Mouse (Mus musculus): Measurements from ENCODE around the gene Inka1. TPM values are rescaled to one million over a fixed set of nuclear protein-coding genes. Genes with fewer than 3 reads are reported as not detected.
A peak's percentile ranks its signal among the peaks of the same experiment; 100 is the strongest.

The Inka1 gene
- polyA plus RNA-seq, 1 experiment from 2014 or later, result 18.7 TPM

DNA sequence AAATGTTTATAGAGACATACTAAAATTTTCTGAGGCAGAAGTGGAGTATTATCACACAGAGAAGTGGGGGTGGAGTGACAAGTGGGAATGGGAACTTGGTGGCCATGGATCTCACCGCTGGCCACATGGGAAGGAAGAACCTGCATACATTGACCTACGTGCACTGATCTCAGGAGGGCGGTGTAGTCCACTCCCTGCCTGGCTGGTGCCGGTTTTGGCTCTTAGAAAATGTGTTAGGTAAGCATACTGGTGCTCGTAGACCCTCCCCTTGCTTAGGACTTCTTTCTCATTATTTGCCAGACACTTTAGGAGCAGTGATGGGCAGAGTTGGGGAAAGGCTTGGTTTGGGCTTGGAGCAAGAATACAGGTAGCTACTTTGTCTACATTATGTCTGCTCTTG is 22.4 kb upstream of the Inka1 start:
- Histone ChIP-seq H3K4me1 (ENCODE audit: control insufficient read depth, insufficient read depth, low read depth, low read length) (peaks cover 19% of the 10 kb centered on the region), H3K9me3 (ENCODE audit: control insufficient read depth, low read length) (no peaks in the 10 kb centered on the region), H3K4me3 (ENCODE audit: low read length) (no peak overlapping the region), H3K4me2 (ENCODE audit: low read length) (no peak overlapping the region), H3K27ac (ENCODE audit: low read depth, low read length) (no peak overlapping the region), H3K36me3 (ENCODE audit: control insufficient read depth, insufficient read depth, low read length) (no peaks in the 10 kb centered on the region), H3K27me3 (replicated peaks; ENCODE audit: control insufficient read depth, insufficient read depth, low read length) (no peaks in the 10 kb centered on the region), H3K9ac (ENCODE audit: low read depth, low read length) (no peak overlapping the region)
- no peak for ATAC-seq
- 89% methylated on average over 5 of the region's 5 CpGs for WGBS

DNA sequence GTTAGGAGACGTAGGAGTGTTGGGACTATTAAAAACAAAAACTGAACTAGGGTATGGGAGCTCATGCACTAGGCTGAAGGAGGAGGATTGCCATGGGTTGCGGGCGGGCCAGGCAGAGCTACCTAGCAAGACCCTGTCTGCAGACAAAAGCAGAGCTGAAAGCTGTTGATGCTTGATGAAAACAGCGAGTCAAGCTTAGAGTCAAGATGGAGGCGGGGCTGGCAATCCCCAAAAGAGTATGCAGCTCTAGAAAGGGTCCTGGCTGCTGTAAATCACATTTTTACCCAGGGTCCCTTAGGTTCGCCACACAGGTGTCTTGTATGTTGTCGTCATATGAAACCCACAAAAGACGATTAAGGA is 17.8 kb upstream of the Inka1 start:
- peaks cover 23% of the 10 kb centered on the region for H3K4me1 ChIP-seq (ENCODE audit: control insufficient read depth, insufficient read depth, low read depth, low read length)
- H3K4me3 ChIP-seq (ENCODE audit: low read length), result peak overlapping the region; percentile 91
- peak overlapping the region; percentile 65 for H3K4me2 ChIP-seq (ENCODE audit: low read length)
- WGBS, result 4% methylated on average over 8 of the region's 8 CpGs
- peak overlapping the region; percentile 98 for H3K9ac ChIP-seq (ENCODE audit: low read depth, low read length)
- no peaks in the 10 kb centered on the region for H3K9me3 ChIP-seq (ENCODE audit: control insufficient read depth, low read length)
- no peaks in the 10 kb centered on the region for H3K36me3 ChIP-seq (ENCODE audit: control insufficient read depth, insufficient read depth, low read length)
- ATAC-seq, result no peak
- H3K27ac ChIP-seq (ENCODE audit: low read depth, low read length), result peak overlapping the region; percentile 97
- H3K27me3 ChIP-seq (replicated peaks; ENCODE audit: control insufficient read depth, insufficient read depth, low read length), result no peaks in the 10 kb centered on the region

DNA sequence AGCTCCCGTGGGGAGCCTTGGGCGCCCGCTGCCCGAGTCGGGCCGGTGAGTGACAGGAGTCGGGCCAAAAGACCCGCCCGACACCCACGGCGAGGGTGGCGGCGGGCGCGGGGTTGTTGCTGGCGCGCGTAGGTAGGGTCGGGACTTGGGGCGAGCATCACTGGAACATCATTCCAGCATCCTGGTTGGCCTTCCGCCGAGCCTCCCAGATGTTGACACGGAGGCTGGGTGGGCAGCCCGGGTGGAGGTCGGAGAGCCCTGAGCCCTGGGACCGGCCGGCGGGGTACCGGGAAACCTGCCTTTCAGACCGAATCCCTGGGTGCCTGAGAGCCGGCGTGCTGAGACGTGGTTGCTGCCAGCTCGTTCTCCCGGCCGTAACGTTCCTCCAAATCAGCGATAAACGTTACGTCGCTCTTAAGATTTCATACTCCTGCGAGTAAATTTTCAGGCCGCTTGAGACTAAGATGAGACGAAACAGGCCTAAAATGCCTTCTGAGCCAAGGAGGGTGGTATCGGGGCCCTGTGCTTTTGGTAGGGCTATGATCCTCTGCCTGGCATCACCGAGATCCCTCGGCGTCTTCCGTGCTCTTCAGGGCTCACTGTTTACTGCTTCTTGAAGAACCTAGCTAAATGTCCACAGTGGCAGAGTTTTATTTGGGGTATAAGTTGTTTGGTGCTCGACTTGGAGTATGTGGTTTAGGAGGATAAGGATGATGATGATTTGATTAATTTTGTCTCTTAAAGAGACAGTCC is 17.3 kb upstream of the Inka1 start:
- Histone ChIP-seq H3K4me1 (ENCODE audit: control insufficient read depth, insufficient read depth, low read depth, low read length) (peaks cover 23% of the 10 kb centered on the region), H3K27me3 (replicated peaks; ENCODE audit: control insufficient read depth, insufficient read depth, low read length) (no peaks in the 10 kb centered on the region), H3K9ac (ENCODE audit: low read depth, low read length) (peak overlapping the region; percentile 98), H3K4me3 (ENCODE audit: low read length) (peak overlapping the region; percentile 91), H3K4me2 (ENCODE audit: low read length) (peak overlapping the region; percentile 65), H3K27ac (ENCODE audit: low read depth, low read length) (peak overlapping the region; percentile 97), H3K9me3 (ENCODE audit: control insufficient read depth, low read length) (no peaks in the 10 kb centered on the region), H3K36me3 (ENCODE audit: control insufficient read depth, insufficient read depth, low read length) (no peaks in the 10 kb centered on the region)
- WGBS, result under 1% methylated on average over 40 of the region's 50 CpGs
- peak; percentile 70 for ATAC-seq

DNA sequence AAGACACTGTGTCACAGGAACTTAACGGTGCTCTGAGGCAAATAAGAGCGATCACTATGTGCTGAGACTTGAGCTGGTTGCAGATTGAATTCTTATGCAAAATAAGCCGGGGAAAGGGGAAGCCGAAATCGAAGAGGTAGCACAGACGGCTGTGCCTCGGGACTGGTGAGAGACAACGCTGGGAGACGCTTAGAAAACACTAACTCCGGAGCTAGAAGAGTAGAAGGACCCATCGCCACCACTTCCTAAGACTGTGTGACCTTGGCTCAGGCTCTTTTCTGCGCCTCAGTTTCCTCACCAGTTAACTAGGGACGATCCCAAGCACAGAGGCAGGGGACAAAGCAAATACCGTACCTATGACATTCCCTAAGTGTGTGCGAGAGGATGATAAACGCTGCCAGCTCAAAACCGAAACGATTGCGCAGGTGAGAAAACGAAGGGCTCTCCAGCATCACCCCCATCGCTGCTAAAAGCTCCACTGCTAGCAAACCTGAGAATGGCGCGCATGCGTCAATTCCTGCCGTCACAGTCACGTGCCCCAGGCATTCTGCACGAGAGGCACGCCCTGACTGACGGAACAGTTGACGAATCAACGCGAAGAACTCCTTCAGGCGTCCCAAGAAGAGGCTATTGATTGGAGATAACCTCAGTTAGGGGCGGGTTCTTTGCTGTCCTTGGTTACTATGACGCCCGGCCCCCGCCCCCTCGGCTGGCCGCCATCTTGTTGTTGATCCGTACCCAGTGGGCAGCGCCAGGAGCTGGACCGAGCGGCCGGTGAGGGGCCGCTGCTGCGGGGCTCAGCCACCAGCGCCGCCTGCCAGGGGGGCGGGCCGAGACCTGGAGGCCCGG is 16.5 kb upstream of the Inka1 start, which contains the start of gene Ip6k1:
Gene Ip6k1, plus strand, starts transcription at position 580 of the 849 bp plus-strand sequence.
- no peaks in the 10 kb centered on the region for H3K36me3 ChIP-seq (ENCODE audit: control insufficient read depth, insufficient read depth, low read length)
- peak within 1 kb of the TSS; percentile 91 for H3K4me3 ChIP-seq (ENCODE audit: low read length)
- peak within 1 kb of the TSS; percentile 98 for H3K9ac ChIP-seq (ENCODE audit: low read depth, low read length)
- peak; percentile 100 for ATAC-seq
- WGBS, result under 1% methylated on average over 49 of the region's 51 CpGs
- peak within 1 kb of the TSS; percentile 97 for H3K27ac ChIP-seq (ENCODE audit: low read depth, low read length)
- no peaks in the 10 kb centered on the region for H3K27me3 ChIP-seq (replicated peaks; ENCODE audit: control insufficient read depth, insufficient read depth, low read length)
- H3K4me2 ChIP-seq (ENCODE audit: low read length), result peak within 1 kb of the TSS; percentile 88
- H3K4me1 ChIP-seq (ENCODE audit: control insufficient read depth, insufficient read depth, low read depth, low read length), result peaks cover 23% of the 10 kb centered on the region
- H3K9me3 ChIP-seq (ENCODE audit: control insufficient read depth, low read length), result no peaks in the 10 kb centered on the region

DNA sequence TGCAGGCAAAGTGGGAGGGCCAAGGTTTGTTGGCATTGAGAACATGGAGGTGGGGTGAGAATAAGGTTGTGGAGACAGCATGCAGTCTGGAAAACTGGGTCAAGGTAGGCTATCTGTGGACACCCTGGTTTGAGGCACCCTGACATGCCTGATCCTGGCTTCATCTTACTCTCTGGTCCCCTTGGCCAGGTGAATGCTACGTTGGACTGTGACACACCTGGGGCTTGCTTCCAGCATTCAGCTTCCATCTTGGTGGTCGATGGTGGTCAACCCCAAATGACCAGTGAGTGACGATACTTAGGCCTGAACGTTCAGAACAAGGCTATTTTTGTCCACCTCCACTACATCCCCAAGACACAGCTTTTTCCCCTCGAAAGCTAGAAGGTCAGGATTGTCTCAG is 10.4 kb upstream of the Inka1 start, which contains the start of gene Gm20662:
Gene Gm20662, plus strand, starts transcription at position 301 of the 400 bp plus-strand sequence.
- no peak for ATAC-seq
- WGBS, result 90% methylated on average over 5 of the region's 5 CpGs
- no peaks in the 10 kb centered on the region for H3K9me3 ChIP-seq (ENCODE audit: control insufficient read depth, low read length)

DNA sequence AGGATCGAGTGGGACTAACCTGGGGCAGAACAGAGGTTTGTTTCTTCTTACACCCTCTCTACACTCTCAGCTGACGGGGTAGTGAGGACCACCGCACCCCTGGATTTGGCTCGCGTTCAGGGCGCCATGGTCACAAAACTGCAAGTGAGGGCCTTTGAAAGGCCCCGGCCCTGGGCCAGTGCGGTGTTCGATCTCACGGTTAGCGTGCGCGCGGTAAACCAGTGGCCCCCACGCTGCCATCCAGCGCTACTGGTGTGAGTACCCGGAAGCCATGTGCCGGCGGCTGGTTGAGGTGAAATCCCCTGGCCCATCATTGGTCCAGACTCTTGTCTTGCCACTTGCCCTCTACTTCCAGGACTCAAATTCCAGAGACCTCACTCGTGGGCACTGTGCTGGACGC is 9.8 kb upstream of the Inka1 start:
- ATAC-seq, result no peak
- 94% methylated on average over 21 of the region's 21 CpGs for WGBS

More for the DNA sequence above, 10.4 kb upstream of the Inka1 start, which contains the start of gene Gm20662:
- no peak within 1 kb of the TSS for H3K27ac ChIP-seq (ENCODE audit: low read depth, low read length)
- no peaks in the 10 kb centered on the region for H3K27me3 ChIP-seq (replicated peaks; ENCODE audit: control insufficient read depth, insufficient read depth, low read length)
- no peak within 1 kb of the TSS for H3K4me2 ChIP-seq (ENCODE audit: low read length)
- H3K36me3 ChIP-seq (ENCODE audit: control insufficient read depth, insufficient read depth, low read length), result no peaks in the 10 kb centered on the region
- no peak within 1 kb of the TSS for H3K9ac ChIP-seq (ENCODE audit: low read depth, low read length)
- H3K4me1 ChIP-seq (ENCODE audit: control insufficient read depth, insufficient read depth, low read depth, low read length), result no peaks in the 10 kb centered on the region
- no peak within 1 kb of the TSS for H3K4me3 ChIP-seq (ENCODE audit: low read length)

DNA sequence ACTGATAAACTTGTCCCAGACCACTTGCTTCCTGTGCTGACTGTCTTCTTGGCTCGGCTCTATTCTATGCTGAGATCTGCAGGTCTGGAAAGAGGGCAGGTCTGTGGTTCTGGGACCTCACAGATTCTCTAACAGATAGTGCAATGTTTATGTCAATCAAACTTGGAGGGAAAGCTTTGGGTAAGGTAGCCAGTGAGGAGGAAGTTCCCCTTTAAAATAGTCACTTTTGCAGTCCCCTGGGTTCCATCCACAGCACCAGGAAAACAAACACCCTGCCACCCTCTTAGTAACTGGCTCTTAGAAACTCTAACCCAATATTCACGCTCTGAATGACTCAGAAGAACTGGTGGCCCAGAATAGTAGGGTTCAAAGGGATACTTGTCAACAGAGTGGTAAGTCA is 8.8 kb upstream of the Inka1 start:
- H3K9ac ChIP-seq (ENCODE audit: low read depth, low read length), result no peak overlapping the region
- no peaks in the 10 kb centered on the region for H3K4me1 ChIP-seq (ENCODE audit: control insufficient read depth, insufficient read depth, low read depth, low read length)
- H3K36me3 ChIP-seq (ENCODE audit: control insufficient read depth, insufficient read depth, low read length), result no peaks in the 10 kb centered on the region
- H3K27ac ChIP-seq (ENCODE audit: low read depth, low read length), result no peak overlapping the region
- ATAC-seq, result no peak
- WGBS, result 79% methylated on average over 2 of the region's 2 CpGs
- no peaks in the 10 kb centered on the region for H3K27me3 ChIP-seq (replicated peaks; ENCODE audit: control insufficient read depth, insufficient read depth, low read length)
- H3K9me3 ChIP-seq (ENCODE audit: control insufficient read depth, low read length), result no peaks in the 10 kb centered on the region
- no peak overlapping the region for H3K4me2 ChIP-seq (ENCODE audit: low read length)
- H3K4me3 ChIP-seq (ENCODE audit: low read length), result no peak overlapping the region

More for the DNA sequence above, 9.8 kb upstream of the Inka1 start:
- H3K4me1 ChIP-seq (ENCODE audit: control insufficient read depth, insufficient read depth, low read depth, low read length), result no peaks in the 10 kb centered on the region
- no peaks in the 10 kb centered on the region for H3K9me3 ChIP-seq (ENCODE audit: control insufficient read depth, low read length)
- no peak overlapping the region for H3K4me2 ChIP-seq (ENCODE audit: low read length)
- H3K4me3 ChIP-seq (ENCODE audit: low read length), result no peak overlapping the region
- H3K27ac ChIP-seq (ENCODE audit: low read depth, low read length), result no peak overlapping the region
- H3K9ac ChIP-seq (ENCODE audit: low read depth, low read length), result no peak overlapping the region
- no peaks in the 10 kb centered on the region for H3K27me3 ChIP-seq (replicated peaks; ENCODE audit: control insufficient read depth, insufficient read depth, low read length)
- H3K36me3 ChIP-seq (ENCODE audit: control insufficient read depth, insufficient read depth, low read length), result no peaks in the 10 kb centered on the region

DNA sequence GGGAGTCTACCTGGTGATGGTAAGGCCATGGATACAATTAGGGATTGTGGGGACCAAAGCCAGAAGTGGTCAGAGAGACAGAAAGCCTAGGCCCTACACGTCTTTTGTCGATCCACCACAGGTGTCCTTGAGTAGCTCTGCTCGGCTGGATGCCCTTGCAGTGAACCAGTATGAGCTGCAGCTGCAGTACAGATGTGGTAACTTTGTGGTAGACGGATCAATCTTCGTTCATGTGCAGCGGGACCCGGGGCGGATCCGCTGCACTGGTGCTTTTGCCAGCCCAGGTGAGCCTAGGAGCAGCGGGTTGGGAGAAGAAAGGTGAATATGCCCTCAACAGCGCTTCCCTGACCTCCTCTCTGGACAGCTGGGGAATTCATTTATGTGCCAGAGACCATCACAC is 7.3 kb upstream of the Inka1 start:
- WGBS, result 84% methylated on average over 11 of the region's 11 CpGs
- Histone ChIP-seq H3K9ac (ENCODE audit: low read depth, low read length) (no peak overlapping the region), H3K27ac (ENCODE audit: low read depth, low read length) (no peak overlapping the region), H3K36me3 (ENCODE audit: control insufficient read depth, insufficient read depth, low read length) (no peaks in the 10 kb centered on the region), H3K4me3 (ENCODE audit: low read length) (no peak overlapping the region), H3K27me3 (replicated peaks; ENCODE audit: control insufficient read depth, insufficient read depth, low read length) (no peaks in the 10 kb centered on the region), H3K4me2 (ENCODE audit: low read length) (no peak overlapping the region), H3K9me3 (ENCODE audit: control insufficient read depth, low read length) (no peaks in the 10 kb centered on the region), H3K4me1 (ENCODE audit: control insufficient read depth, insufficient read depth, low read depth, low read length) (no peaks in the 10 kb centered on the region)
- no peak for ATAC-seq

DNA sequence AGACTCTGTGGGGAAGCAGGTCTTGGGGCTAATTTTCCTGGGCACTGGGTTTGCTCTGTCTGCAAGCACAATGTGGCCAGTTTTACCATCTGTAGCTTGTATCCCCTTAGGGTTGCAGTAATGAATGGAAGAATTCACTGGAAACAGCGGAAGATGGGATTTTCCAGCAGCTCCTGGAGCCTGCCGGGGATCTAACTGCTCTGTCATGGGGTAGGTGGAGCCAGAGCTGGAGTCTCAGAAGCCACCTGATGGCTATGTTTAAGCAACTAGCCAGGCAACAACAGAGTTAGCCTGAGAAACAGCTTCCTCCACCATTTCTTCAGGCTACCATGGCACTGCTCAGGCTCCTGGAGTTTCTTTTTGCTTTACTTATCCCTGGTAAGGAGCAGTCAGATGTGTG is 6.5 kb upstream of the Inka1 start, which contains the start of gene Cdhr4:
Gene Cdhr4, plus strand, starts transcription at position 301 of the 400 bp plus-strand sequence.
- ATAC-seq, result no peak
- no peak within 1 kb of the TSS for H3K4me3 ChIP-seq (ENCODE audit: low read length)
- no peaks in the 10 kb centered on the region for H3K9me3 ChIP-seq (ENCODE audit: control insufficient read depth, low read length)
- H3K36me3 ChIP-seq (ENCODE audit: control insufficient read depth, insufficient read depth, low read length), result no peaks in the 10 kb centered on the region
- 69% methylated on average over 2 of the region's 2 CpGs for WGBS
- H3K27me3 ChIP-seq (replicated peaks; ENCODE audit: control insufficient read depth, insufficient read depth, low read length), result no peaks in the 10 kb centered on the region
- no peak within 1 kb of the TSS for H3K4me2 ChIP-seq (ENCODE audit: low read length)
- no peak within 1 kb of the TSS for H3K9ac ChIP-seq (ENCODE audit: low read depth, low read length)
- no peaks in the 10 kb centered on the region for H3K4me1 ChIP-seq (ENCODE audit: control insufficient read depth, insufficient read depth, low read depth, low read length)
- H3K27ac ChIP-seq (ENCODE audit: low read depth, low read length), result no peak within 1 kb of the TSS
